Mouse (Mus musculus): ENCODE results near the gene Bbx.

DNA sequence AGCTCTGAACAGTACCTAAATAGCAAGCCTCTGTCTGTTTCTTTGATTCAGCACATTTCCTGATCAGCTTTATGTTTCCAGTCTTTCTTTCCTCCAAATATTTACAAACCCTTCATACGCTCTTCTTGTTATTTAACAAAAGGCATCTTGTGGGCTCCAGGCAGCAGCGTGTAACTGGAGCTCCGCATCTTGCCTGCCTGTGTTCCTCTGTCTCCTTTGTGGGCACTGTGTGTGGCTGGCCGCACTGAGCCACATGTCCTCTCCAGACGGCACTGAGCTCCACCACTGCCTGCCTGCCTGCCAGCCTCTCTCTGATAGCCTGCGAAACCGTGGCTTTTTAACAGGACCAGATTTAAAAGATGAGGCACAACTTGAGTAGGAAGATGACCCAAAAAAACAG is 259.4 kb downstream of the Bbx start:
- TF ChIP-seq MAFK (IDR thresholded peaks at IDR 0.05; ENCODE audit: borderline replicate concordance, low read depth, low read length) = no peak
- no peak for TF ChIP-seq TAL1 (IDR thresholded peaks at IDR 0.05; ENCODE audit: low read length)
- no peak for TF ChIP-seq CTCF (IDR thresholded peaks at IDR 0.05 in 2 of 3, conservative IDR thresholded peaks at IDR 0.05 in 1 of 3; ENCODE audit: control insufficient read depth in 1 of 3, insufficient read depth in 1 of 3, low read depth in 2 of 3, low read length in 3 of 3, poor library complexity in 1 of 3, severe bottlenecking in 1 of 3)
- TF ChIP-seq CHD1 (IDR thresholded peaks at IDR 0.05; ENCODE audit: low read depth, low read length) = no peak
- no peak for TF ChIP-seq MAX (IDR thresholded peaks at IDR 0.05; ENCODE audit: low read length)
- no peak for TF ChIP-seq NELFE (IDR thresholded peaks at IDR 0.05; ENCODE audit: low read depth, low read length)
- TF ChIP-seq MEF2A (IDR thresholded peaks at IDR 0.05; ENCODE audit: extremely low read depth, insufficient replicate concordance, low read depth, low read length, poor library complexity, severe bottlenecking) = no peak
- no peak for TF ChIP-seq TBP (IDR thresholded peaks at IDR 0.05; ENCODE audit: low read depth, low read length)
- no peak for TF ChIP-seq UBTF (IDR thresholded peaks at IDR 0.05; ENCODE audit: borderline replicate concordance, insufficient read depth, low read depth, low read length)
- no peak for TF ChIP-seq POLR2A (IDR thresholded peaks at IDR 0.05; ENCODE audit: control insufficient read depth in 1 of 2, insufficient read depth in 1 of 2, low read depth in 1 of 2, low read length in 2 of 2, poor library complexity in 1 of 2)
- no peak for TF ChIP-seq JUND (IDR thresholded peaks at IDR 0.05; ENCODE audit: low read depth, low read length)
- no peak for TF ChIP-seq CHD2 (IDR thresholded peaks at IDR 0.05; ENCODE audit: low read length)

Measured in MEL (cell line).